Mouse (Mus musculus): ENCODE measurements around the gene Shq1.

DNA sequence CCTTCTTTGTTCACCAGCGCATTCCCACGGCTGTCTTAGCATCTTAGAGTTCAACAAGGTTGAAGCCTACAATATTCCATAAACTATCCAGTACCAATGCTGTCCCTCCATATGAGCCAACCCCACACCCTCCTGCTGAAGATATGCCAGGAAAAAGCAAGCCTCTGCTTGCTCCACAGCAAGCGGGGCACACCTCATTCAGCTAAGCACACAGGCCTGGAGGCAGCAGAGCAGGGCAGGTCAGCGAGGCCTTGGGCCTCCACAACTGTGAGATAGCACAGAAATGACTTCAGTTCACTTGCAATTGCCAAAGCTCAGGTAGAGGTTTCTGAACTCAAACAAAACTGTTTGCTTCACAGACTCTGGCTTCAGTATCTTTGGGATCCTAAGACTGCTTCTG, 64.2 kb downstream of the Shq1 start:
- no peak for TF ChIP-seq EP300 (optimal IDR thresholded peaks at IDR 0.05)
- no peak for TF ChIP-seq CTCF (IDR thresholded peaks at IDR 0.05; ENCODE audit: low read depth)
